Mouse (Mus musculus): Measurements from ENCODE around the gene Ppia.

DNA sequence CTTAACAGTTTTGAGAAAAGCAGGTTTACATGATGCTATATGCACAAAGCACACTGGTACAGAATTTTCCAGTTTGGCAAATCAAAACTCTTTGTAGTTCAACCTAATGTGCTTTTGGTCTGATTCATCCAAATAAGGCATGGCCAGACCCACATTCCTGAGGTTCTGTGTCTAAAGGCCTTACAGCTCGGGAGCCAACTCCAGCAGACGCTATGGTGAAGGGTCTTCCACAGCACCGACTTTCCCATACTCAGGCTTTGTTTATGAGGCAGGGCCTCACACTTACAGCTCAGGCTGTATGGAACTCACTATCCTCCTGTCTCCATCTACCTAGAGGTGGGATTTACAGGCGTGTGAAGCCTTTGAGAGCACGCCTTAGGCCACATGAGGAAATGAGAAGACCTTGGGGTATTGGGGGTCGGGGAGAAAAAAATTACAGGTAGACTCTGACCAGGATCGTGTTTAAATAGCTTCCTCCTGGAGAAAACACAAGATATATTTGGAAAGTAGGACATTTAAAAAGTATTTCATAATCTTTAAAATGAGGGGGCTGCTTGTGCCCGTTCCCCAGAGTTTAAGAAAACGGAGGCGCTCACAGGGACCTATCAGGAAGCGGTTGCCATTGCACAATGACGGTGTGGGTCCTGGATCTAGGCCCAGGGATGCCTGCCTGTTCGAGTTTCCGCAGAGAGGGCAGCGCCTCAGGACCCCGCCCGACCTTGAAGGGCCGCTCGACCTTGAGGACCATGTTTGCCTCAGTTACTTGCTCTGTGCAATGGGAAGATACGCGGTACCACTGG lies at the start of gene Ppia:
- no peak for TF ChIP-seq CTCF (IDR thresholded peaks at IDR 0.05; ENCODE audit: low read depth)
- no peak for TF ChIP-seq EP300 (optimal IDR thresholded peaks at IDR 0.05)
